8 mouse cellular contexts compared by ENCODE assay signal in the genomic region with DNA sequence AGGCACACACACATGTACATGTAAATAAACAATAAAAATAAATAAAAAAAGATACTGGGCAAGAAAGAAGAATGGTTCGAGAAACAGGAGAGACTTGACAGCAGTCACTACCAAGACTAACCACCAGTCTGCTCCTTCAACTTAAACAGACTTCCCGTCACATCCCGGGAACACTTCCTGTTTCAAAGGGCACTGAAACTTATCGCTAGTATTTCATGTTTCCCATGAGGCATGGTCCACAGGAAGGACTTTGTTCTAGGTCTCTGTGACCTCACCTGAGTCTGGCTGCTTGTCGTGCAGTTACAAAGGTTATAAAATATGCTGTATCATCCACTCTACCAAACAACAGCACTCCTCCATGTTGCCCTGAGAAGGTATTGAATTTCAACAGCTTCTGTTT. TPM values are rescaled to one million over a fixed set of nuclear protein-coding genes. Genes with fewer than 3 reads are reported as not detected.
A peak's percentile ranks its signal among the peaks of the same experiment; 100 is the strongest.
DNase-seq lines count a peak whose midpoint lies in the region; ATAC-seq and TF ChIP-seq lines count a peak whose summit lies in the region.
"Had no signal": no experiment of that assay in that cellular context is flagged by ENCODE, and none has a peak within 500 bp of the region (broad histone marks: within the 10 kb centered on the region; RNA-seq: fewer than 3 reads in every experiment).

No protein-coding gene starts in this region.

- H3K27me3 ChIP-seq in liver, adult 2 months (ENCODE audit: control insufficient read depth, insufficient read depth, low read length) = no peaks in the 10 kb centered on the region
- no peaks in the 10 kb centered on the region for H3K27me3 ChIP-seq in small intestine, adult 2 months (ENCODE audit: control insufficient read depth, insufficient read depth, low read length)

- peaks cover 13% of the 10 kb centered on the region; the same call in 1 of the 2 replicates for H3K4me1 ChIP-seq in liver, adult 2 months (ENCODE audit: control insufficient read depth, insufficient read depth, low read length)
- H3K4me1 ChIP-seq in small intestine, adult 2 months (ENCODE audit: control insufficient read depth, insufficient read depth, insufficient read length, low read length) = peaks cover 9% of the 10 kb centered on the region

- DNase-seq in liver, adult 2 months (ENCODE audit: extremely low read depth, low read depth, low spot score) = peak; percentile 98
- DNase-seq in liver = no peak
- peak; percentile 51 for DNase-seq in kidney, postnatal 14 days
- DNase-seq in thymus, postnatal 36 days = no peak
- DNase-seq in cerebellum, postnatal 25 days = no peak
- DNase-seq: cerebellum, adult 8-10 months had no signal

- WGBS in liver, adult 2 months = 2% methylated on average over 5 of the region's 5 CpGs
- 14% methylated on average over 5 of the region's 5 CpGs for WGBS in small intestine, adult 2 months

- H3K36me3 ChIP-seq in liver, adult 2 months (ENCODE audit: control insufficient read depth, insufficient read depth, low read length) = peaks cover 58% of the 10 kb centered on the region
- peaks cover 26% of the 10 kb centered on the region for H3K36me3 ChIP-seq in small intestine, adult 2 months (ENCODE audit: control insufficient read depth, insufficient read depth, low read length)

- no peak for TF ChIP-seq POLR2A in liver, adult 2 months (IDR thresholded peaks at IDR 0.05; ENCODE audit: extremely low read depth, insufficient read depth, low read length)
- no peak for TF ChIP-seq POLR2A in small intestine, adult 2 months (IDR thresholded peaks at IDR 0.05; ENCODE audit: low read depth, low read length)

- ATAC-seq in common myeloid progenitor, adult 5-6 weeks (replicated peaks; ENCODE audit: low read depth, poor library complexity, severe bottlenecking) = 0 out of 2 replicates have a peak, but pooled peaks have one; percentile 9

- peak overlapping the region; percentile 28 for H3K27ac ChIP-seq in liver, adult 2 months (replicated peaks; ENCODE audit: insufficient read depth, low read depth, low read length)
- peak overlapping the region; percentile 83 for H3K27ac ChIP-seq in small intestine, adult 2 months (ENCODE audit: insufficient read depth, low read depth, low read length)

- H3K79me2 ChIP-seq in liver, adult 2 months (ENCODE audit: control insufficient read depth, insufficient read depth, low read length) = peaks cover 24% of the 10 kb centered on the region

- peak; percentile 10; the same call in 1 of the 2 replicates for TF ChIP-seq CTCF in liver, adult 2 months (IDR thresholded peaks at IDR 0.05; ENCODE audit: low read depth, low read length)
- no peak for TF ChIP-seq CTCF in small intestine, adult 2 months (IDR thresholded peaks at IDR 0.05; ENCODE audit: extremely low read depth, insufficient read length, insufficient replicate concordance, low read depth, low read length)

- H3K9ac ChIP-seq in liver, adult 2 months (ENCODE audit: low read depth, low read length) = peak overlapping the region; percentile 80

- H3K4me3 ChIP-seq in liver, adult 2 months (ENCODE audit: insufficient read depth, low read depth, low read length) = peak overlapping the region; percentile 68
- peak overlapping the region; percentile 45 for H3K4me3 ChIP-seq in small intestine, adult 2 months (ENCODE audit: low read depth, low read length)

RNA-seq across cellular contexts. Expression of gene Ten1, which starts 3.4 kb away (rescaled TPM):
- total RNA-seq in liver, adult 2 months (2014; rRNA removed) = 3.0 and 5.3 TPM in 2 replicates
- 2.3 and 3.0 TPM in 2 replicates for polyA plus RNA-seq in liver, adult 2 months (2012; rRNA removed)
- 21.5 and 34.3 TPM in 2 replicates for total RNA-seq in common myeloid progenitor, adult 5-6 weeks (2017)
- polyA plus RNA-seq in small intestine, adult 2 months (2012; rRNA removed) = 15.8 and 27.7 TPM in 2 replicates

RNA-seq across cellular contexts. Expression of gene Acox1, which starts 3.6 kb away (rescaled TPM):
- total RNA-seq in liver, adult 2 months (2014; rRNA removed) = 994 and 1,028 TPM in 2 replicates
- polyA plus RNA-seq in liver, adult 2 months (2012; rRNA removed) = 683 and 720 TPM in 2 replicates
- 24.2 and 25.9 TPM in 2 replicates for total RNA-seq in common myeloid progenitor, adult 5-6 weeks (2017)
- polyA plus RNA-seq in small intestine, adult 2 months (2012; rRNA removed) = 71.1 and 112 TPM in 2 replicates

RNA-seq across cellular contexts. Expression of gene Fbf1, which starts 27.3 kb away (rescaled TPM):
- total RNA-seq in liver, adult 2 months (2014; rRNA removed) = 5.6 and 9.0 TPM in 2 replicates
- polyA plus RNA-seq in liver, adult 2 months (2012; rRNA removed) = 3.6 and 4.5 TPM in 2 replicates
- 20.2 and 21.7 TPM in 2 replicates for total RNA-seq in common myeloid progenitor, adult 5-6 weeks (2017)
- polyA plus RNA-seq in small intestine, adult 2 months (2012; rRNA removed) = 5.0 and 6.5 TPM in 2 replicates

RNA-seq across cellular contexts. Expression of gene Evpl, which starts 42.6 kb away (rescaled TPM):
- 0.07 and 0.18 TPM in 2 replicates for total RNA-seq in liver, adult 2 months (2014; rRNA removed)
- polyA plus RNA-seq in liver, adult 2 months (2012; rRNA removed) = 0.12 and 0.16 TPM in 2 replicates
- total RNA-seq in common myeloid progenitor, adult 5-6 weeks (2017) = 2.2 and 2.6 TPM in 2 replicates
- polyA plus RNA-seq in small intestine, adult 2 months (2012; rRNA removed) = 6.3 and 12.1 TPM in 2 replicates

RNA-seq across cellular contexts. Expression of gene Mrpl38, which starts 56.6 kb away (rescaled TPM):
- 26.4 and 40.2 TPM in 2 replicates for total RNA-seq in liver, adult 2 months (2014; rRNA removed)
- 63.7 and 77.7 TPM in 2 replicates for polyA plus RNA-seq in liver, adult 2 months (2012; rRNA removed)
- 38.7 and 40.5 TPM in 2 replicates for total RNA-seq in common myeloid progenitor, adult 5-6 weeks (2017)
- 36.4 and 40.1 TPM in 2 replicates for polyA plus RNA-seq in small intestine, adult 2 months (2012; rRNA removed)

Comparison
In these comparisons a context has a peak if more than half of its experiments do, and no peak if none do; other contexts are left out.
1. DNase-seq: peak in liver, adult 2 months (single experiment) and kidney, postnatal 14 days (single experiment); none in liver (single experiment), thymus, postnatal 36 days (0 of 2) and cerebellum, postnatal 25 days (0 of 2).
2. RNA of gene Acox1, which starts 3.6 kb away (total RNA-seq): 994 to 1,028 TPM in liver, adult 2 months; 24.2 to 25.9 TPM in common myeloid progenitor, adult 5-6 weeks; every median in the first group is over 10 times any median in the second.